Mouse (Mus musculus) megakaryocyte, embryonic 14.5 days (primary cell): ENCODE measurements at regions not wholly inside any gene's neighbourhood (a gene's known extent, or its start where the extent isn't known, plus 50 kb on each side); places are given as distances from the start of the nearest gene placed in this dataset.

Source experiments
- FLI1 ChIP-seq: IDR thresholded peaks from 2 replicates; pipeline ENCODE4 v1.6.1; 2012; ENCODE audit warnings: low read length, inconsistent platforms, mixed read lengths
- GATA1 ChIP-seq: IDR thresholded peaks from 3 replicates; pipeline ENCODE4 v1.6.1; 2012; ENCODE audit warnings: mixed read lengths, low read length, inconsistent platforms, borderline replicate concordance

DNA sequence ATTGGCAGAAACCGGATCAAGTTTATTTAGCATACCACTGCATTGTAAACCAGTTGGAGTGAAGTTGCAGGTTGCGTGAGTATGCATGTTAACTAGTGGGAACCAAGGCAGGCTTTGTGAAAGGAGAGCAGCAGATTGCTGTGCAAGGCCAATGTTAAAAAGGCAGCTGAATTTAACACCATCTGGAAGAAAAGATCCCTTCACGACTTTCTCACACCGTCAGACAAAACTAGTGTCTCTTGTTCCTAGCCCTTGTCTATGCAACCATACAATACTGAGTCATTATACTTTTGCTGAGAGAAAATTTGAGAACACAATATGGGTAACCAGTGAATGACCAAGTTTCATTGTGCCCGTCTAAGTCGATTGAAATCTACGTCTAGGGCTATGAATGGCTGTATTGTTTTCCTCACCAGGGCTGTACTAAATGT lies 237.8 kb downstream of the Mef2c start:
- TF ChIP-seq GATA1: no peak
- no peak for TF ChIP-seq FLI1
